Mouse (Mus musculus): ENCODE results near the gene Scgb2b18. TPM values are rescaled to one million over a fixed set of nuclear protein-coding genes. Genes with fewer than 3 reads are reported as not detected.

Gene Scgb2b18
- total RNA-seq (2023): not detected

DNA sequence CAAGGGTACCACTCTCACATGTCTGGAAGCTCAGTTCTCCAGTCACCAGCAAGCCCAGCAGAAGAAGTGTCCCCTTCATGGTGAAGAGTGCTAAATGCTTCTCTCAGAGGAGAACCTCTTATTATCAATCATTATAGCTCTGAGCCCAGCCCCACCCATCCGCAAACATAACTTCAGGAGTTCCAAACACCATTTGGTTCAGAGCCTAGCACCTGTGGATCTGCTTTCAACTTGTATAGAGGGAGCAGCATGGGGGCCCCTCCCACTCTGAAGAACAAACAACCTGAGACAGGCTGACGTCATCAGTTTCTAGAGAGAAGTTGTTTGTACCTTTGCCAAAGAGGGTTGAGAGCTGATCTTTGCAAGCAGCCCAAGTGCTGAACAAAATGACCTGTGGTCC lies at the start of gene Scgb2b18:
Scgb2b18 (minus strand) TSS at position 101 of the 400 bp plus-strand sequence.

DNA sequence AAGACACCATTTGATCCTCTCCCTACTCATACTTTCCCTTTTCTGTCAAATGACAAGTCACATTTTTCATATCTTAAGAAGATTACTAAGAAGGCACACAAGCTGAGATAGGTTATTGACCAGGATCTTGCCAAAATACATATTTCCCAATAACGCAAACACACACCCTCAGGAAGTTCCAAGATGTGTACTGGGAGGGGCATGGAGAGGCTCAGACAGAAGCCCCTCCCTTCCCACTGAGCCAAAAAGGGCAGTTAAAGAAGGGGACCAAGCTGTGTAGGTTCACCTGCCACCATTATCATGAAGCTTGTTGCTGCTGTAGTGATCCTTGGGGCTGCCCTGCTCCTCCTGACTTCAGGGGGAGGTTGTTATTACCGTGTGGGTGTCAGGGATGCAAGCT lies 11.6 kb upstream of the Scgb2b18 start, which contains the start of gene Scgb1b18:
Scgb1b18 (plus strand) TSS at position 301 of the 400 bp plus-strand sequence.

Other genes with a start within 250 kb of the Scgb2b18 start
- gene Scgb2b17, start 117.3 kb downstream of the Scgb2b18 start, total RNA-seq (2023): not detected
- gene Scgb1b17, start 110.4 kb downstream of the Scgb2b18 start, total RNA-seq (2023): not detected
- gene Scgb1b18, start 11.7 kb upstream of the Scgb2b18 start, total RNA-seq (2023): not detected
- gene Scgb2b19, start 106.5 kb upstream of the Scgb2b18 start, total RNA-seq (2023): not detected
- not detected for gene Scgb1b19, start 113.4 kb upstream of the Scgb2b18 start, total RNA-seq (2023)
- not detected for gene Scgb2b20, start 192.5 kb upstream of the Scgb2b18 start, total RNA-seq (2023)
- gene Scgb1b20, start 199.4 kb upstream of the Scgb2b18 start, total RNA-seq (2023): not detected

All from neutrophil, adult 83 days (primary cell).